Mouse (Mus musculus) megakaryocyte, embryonic 14.5 days (primary cell): ENCODE data around the gene Rab4b.

Experiments
- FLI1 ChIP-seq: IDR thresholded peaks from 2 replicates; pipeline ENCODE4 v1.6.1; 2012; ENCODE audit warnings: low read length, inconsistent platforms, mixed read lengths
- GATA1 ChIP-seq: IDR thresholded peaks from 3 replicates; pipeline ENCODE4 v1.6.1; 2012; ENCODE audit warnings: mixed read lengths, low read length, inconsistent platforms, borderline replicate concordance

- no peak for TF ChIP-seq GATA1
- no peak for TF ChIP-seq FLI1
Observed at GRCm38 (mm10) chr7:27185986-27186385, 7.3 kb upstream of the Rab4b start.
